Mouse (Mus musculus): ENCODE data around the gene Tmed8.
"Not testable (repeated sequence)": the region's sequence is repeated elsewhere in the genome, so short reads cannot be mapped to it uniquely, and the experiment has no call there.

The Tmed8 gene

DNA sequence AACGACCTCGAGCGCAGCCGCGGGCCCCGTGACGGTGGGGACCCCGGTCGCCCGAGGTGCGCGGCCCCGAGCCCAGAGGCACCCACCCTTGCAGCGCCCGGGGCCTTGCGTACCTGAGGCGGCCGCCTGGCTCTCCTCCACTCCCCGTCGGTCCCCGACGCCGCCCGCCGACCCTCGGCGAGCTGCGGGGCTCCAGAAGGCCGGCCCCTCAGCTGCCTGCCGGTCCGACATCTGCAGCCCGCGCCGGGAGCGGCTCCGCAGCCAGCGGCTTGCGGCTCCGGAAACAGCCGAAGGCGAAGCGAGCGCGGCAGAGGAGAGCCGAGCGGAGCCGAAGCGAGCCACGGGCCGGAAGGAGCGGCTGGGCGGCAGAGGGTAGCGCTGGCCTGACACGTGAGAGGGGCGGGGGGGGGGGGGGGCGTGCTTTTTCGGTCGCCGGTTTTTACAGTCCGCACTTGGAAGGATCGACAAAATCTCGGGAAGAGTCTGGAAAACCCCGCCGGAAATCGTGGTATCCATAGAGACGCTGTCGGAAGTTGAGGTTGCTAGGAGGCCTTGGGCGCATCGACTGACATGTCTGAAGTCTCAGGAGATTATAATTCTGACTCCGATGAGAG, at the start of gene Tmed8:
Gene Tmed8 (minus strand): TSS at position 482 of the 614 bp plus-strand sequence.
- peak; percentile 92 for DNase-seq

- no peak for DNase-seq
Measured at GRCm38 (mm10) chr12:87238632-87239031, 38.4 kb upstream of the Tmed8 start, which contains the start of gene Noxred1. Noxred1 (minus strand) TSS chr12:87238732.

DNA sequence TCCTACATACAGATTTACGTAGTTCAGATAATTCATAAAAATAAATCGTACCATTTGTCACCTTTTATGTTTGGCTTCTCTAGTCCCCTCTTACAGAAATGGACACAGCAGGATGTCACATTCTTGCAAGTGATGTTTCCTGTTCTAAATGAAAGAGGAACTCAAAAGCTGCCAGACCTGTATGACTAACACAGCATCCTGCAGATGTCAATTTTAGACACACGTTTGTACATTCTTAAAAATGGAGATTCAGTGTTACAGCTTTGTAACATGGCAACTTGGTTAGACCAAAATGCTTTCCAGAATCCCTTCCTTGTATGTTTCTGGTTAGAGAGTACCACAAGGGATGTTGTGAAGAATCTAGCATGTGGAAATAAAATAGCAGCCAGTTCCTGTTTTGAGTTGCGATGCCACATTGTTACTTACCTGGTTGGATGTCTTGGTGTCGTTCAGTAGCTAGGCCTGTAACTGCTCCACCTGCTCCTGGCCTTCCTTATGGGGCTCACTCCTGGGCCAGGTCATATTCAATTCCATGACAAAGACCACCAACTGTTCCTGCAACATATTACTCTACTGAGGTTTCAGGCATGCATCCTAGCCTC, 36.7 kb upstream of the Tmed8 start:
- no peak for DNase-seq

DNA sequence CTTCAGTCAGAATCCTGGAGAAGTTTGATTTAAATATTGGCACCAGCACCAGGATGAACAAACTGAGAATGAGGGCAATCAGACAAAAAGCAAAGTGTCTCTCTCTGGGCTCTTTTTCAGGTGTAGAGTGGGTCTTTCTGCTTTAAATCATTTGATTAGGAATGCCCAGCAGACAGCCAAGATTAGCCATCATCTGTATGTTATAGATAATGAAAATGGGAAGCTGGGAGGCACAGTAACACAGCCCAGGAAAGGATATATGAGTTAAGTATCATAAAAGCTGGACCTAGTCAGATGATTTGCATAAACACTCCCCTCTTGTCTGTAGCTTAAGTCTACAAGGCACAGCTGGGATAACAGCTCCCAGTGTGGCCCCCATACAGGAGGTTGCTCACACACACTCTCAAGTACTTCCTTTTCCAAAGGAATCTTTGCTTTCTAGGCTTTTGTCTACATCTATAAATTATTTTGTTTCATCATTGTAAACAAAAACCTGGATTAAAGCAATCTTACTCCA, 30.2 kb upstream of the Tmed8 start:
- DNase-seq, result no peak

DNA sequence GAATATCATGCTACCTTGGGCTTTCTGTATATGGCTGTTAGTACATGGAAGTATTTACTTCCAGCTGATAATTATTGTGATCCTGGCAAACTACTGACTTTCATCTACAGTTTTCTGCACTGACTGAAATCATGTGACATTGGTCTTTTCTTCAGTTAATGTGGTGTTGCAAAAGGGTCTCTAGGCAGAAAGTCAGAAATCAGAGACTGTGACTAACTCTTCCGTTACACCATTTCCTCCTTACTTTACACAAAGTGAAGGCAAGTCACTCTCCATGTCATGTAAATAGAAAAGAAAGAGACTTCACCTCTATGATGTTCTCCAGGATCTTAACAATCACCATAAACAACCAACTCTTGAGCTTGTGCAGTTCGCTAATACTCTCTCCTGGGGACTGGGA, 29.4 kb upstream of the Tmed8 start:
- DNase-seq, result no peak

- DNase-seq, result no peak
Measured at GRCm38 (mm10) chr12:87226801-87227200, 26.5 kb upstream of the Tmed8 start.

DNA sequence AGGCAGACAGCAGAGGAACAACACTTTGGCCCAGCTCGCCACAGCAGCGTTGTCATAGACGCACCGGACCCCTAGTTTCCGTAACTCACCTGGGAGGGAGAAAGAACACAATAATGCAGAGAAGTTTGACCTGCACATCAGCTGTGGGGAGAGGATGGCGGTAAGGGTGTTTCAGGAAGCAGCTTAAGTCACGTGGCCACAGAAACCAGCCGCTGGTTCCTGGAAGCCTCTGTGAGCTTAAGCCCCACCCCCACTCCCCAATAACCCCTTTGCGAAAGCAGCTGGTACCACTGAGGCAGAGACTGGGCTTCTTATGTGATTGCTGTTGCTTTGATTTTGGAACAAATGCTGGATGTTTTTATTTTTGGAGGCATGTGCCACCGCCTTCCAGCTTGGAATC, 24.7 kb upstream of the Tmed8 start:
- DNase-seq, result no peak

DNA sequence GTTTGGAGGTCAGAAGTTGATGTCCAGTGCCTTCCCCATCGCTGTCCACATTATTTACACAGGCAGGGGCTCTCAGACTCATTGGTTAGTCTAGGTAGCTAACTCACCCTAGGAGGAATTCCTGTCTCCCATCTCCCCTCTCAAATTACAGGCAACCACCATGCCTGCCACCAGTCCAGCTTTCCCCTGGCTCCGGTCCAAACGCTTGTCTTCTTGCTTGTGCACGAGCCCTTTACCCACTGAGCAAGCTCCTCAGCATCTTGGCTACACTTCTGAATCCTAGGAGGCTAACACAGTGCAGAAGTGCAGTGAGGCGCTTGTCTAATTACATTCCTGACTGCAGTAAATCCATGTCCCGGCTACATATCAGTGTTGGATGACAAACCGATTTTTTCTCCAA, 19.1 kb upstream of the Tmed8 start:
- no peak for DNase-seq

DNA sequence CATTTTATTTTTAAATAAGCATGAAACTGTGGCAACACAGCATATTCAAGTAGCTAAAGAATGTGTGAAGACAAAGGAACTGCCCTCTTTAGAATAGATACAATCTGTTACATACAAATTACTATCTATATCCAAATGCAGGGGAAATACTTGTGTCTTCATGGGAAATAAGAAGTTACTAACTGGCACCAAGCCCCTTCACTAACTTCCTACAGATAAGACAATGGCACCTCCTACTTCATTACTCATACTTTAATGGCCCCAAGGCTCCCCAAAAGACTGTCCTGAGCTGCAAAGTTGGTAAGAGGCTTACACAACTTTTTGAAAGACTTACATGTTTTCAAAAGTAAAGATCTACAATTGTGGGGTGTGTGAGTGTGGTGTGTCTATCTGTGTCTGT, 17.3 kb upstream of the Tmed8 start:
- no peak for DNase-seq

- no peak for DNase-seq
Measured at GRCm38 (mm10) chr12:87216053-87216452, 15.8 kb upstream of the Tmed8 start.

GRCm38 (mm10) chr12:87212844-87213606, 12.8 kb upstream of the Tmed8 start:
- no peak for DNase-seq

GRCm38 (mm10) chr12:87205789-87206188, 5.5 kb upstream of the Tmed8 start:
- DNase-seq, result not testable (repeated sequence)

- no peak for DNase-seq
Measured at GRCm38 (mm10) chr12:87201694-87202093, 1.4 kb upstream of the Tmed8 start.

DNA sequence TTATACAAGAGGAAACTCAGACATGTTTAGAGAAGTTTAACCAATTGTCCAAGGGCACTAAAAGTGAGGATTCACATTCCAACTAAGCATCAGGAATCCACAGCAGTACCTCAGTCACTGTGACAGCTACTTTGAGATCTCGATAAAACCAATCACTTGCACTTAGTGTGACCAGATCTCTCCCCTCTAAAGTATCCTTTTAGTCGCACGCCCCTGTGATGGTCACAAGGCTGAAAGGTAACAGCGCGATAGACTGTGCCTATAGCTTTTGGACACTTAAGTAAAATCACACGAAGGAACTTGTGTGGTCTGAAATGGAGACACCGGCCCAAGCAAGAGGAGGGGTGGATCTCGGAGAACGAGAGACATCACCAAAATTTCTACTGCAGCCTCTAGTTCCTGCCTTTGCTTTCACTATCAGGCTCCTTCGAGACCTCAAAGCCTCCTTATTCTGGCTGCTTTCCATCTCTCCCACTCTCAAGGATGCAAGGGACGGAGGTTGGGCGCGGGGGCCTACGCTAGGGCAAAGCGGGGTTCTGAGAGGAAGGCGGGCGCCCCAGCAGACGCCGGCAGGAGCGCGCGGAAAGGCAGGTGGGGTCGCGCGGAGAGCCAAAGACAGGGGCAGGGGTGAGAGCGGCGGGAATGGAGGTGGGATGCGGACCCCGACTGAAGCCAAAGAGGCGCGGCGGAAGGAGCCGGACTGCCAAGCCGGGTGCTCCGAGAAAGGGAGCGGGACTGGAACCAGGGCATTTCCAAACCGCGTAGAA, 865 bp downstream of the Tmed8 start, which contains the start of gene Samd15:
Gene Samd15 (plus strand): TSS at position 518 of the 767 bp plus-strand sequence.
- DNase-seq, result no peak

- DNase-seq, result no peak
Measured at GRCm38 (mm10) chr12:87198792-87199191, 1.5 kb downstream of the Tmed8 start.

GRCm38 (mm10) chr12:87196310-87196709, 3.9 kb downstream of the Tmed8 start:
- no peak for DNase-seq

DNA sequence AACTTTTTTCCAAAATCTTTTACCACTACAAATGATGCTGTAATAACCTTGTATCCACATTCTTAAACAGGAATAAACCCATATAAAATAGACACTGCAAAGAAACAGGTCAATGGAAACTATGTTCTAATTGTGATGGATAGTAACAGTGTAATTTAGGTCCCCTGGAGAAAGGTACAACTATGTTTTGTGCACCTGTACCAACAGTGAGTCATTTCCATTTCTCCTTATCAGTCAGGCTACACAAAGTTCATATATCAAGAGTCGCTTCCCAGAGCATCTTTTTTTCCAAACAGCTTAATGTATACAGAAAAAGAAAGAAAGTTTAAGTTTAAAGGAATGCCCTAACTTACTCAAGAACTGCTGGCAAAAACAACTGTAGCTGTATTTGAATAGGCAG, 5.2 kb downstream of the Tmed8 start:
- no peak for DNase-seq

GRCm38 (mm10) chr12:87193008-87193407, 7.2 kb downstream of the Tmed8 start:
- DNase-seq, result no peak

DNA sequence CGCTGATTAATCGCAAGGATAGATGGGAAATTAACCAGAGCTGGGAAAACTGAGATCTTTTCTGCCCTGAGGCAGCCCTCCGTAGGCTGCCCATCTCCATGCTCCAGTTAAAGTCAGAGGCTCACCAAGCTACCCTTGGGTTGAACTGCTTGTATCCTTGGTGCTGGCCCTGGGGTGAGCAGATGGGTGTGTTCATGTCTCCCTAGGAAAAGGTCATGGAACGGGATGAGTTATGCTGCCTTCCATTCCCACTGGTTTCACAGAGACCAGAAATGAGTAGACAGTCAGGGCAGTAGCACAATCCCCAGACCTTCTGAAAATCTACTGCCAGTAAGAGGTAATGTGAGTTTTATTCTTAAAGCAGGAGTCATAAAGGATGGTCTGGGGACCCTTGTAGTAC, 22.6 kb downstream of the Tmed8 start:
- DNase-seq, result no peak

DNA sequence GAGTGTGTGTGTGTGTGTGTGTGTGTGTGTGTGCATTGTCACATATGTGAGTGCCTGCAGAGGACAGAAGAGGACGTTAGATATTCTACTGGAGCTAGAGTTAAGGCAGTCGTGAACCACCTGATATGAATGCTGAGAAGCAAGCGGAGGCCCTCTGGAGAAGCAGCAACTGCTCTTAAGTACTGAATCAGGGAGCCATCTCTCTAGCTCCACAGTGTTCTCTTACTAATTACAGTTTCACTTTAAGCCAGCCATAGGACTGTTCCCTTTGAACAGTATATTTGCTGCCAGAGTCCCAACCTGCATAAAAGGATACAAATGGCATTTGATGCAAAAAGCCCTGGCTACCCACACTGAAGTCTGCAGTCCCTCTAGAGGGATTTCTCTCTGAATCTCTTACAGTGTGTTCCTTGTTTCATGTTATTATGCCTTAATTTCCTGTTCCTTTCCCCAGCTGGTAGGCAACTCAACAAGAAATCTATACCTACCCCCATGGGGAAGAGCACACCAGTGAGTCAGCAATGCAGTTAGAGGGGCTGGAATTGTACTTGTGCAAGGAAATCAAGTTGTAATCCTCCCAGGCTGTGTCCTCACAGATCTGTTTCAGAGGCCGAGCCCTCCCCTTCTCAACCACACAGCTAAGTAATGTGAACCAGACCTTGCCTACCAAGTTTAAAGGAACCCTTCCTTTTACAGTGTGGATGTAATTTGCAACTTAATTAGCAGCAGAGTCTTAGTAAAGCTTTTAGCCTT, 24.9 kb downstream of the Tmed8 start:
- DNase-seq, result no peak

DNA sequence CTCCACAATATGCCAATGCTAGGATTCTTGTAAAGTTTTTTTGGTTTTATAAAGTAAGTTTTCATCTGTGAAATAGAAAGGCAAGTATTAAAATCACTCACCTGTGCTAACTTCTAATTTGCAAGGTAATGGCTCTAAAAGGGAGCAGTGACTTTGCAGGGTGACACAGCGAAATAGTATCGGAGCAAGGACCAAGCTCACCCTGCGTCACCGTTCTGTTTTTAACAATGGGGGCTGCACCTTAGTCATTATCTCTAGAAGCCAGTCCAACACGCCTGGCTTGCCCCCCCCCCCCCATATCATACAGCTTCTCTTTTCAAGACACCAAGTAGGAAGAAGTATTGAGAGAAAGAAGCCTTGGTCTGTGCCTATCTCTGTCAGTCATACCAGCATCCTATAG, 39.4 kb downstream of the Tmed8 start:
- no peak for DNase-seq

DNA sequence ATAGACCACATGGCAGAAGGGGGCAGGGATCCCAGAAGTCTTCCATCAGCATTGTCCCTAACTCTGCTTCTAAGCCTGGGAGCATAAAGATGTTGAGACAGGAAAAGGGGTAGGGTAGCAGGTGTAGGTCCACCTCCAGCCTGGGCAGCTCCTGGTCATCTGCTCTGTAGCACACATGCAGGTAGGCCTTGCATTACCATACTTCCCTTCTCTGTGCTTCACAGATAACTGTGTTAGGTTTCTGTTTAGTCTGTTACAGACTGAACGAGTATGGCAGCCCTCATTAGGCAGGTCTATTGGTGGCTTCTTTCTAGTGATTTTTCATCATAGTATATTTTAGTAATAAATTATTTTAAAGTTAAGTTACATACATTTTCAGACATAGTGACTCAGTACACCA, 39.9 kb downstream of the Tmed8 start:
- no peak for DNase-seq
